Mouse (Mus musculus): ENCODE data around the gene Thap2. TPM values are rescaled to one million over a fixed set of nuclear protein-coding genes. Genes with fewer than 3 reads are reported as not detected.

Thap2 gene
- polyA plus RNA-seq, 1 experiment = 11.1 TPM

- no peak for DNase-seq (ENCODE audit: low spot score)
These were observed 29.2 kb downstream of the Thap2 start for GRCm38 (mm10) chr10:115355016-115355415.

GRCm38 (mm10) chr10:115354553-115354952 lies 29.7 kb downstream of the Thap2 start:
- no peak for DNase-seq (ENCODE audit: low spot score)

DNA sequence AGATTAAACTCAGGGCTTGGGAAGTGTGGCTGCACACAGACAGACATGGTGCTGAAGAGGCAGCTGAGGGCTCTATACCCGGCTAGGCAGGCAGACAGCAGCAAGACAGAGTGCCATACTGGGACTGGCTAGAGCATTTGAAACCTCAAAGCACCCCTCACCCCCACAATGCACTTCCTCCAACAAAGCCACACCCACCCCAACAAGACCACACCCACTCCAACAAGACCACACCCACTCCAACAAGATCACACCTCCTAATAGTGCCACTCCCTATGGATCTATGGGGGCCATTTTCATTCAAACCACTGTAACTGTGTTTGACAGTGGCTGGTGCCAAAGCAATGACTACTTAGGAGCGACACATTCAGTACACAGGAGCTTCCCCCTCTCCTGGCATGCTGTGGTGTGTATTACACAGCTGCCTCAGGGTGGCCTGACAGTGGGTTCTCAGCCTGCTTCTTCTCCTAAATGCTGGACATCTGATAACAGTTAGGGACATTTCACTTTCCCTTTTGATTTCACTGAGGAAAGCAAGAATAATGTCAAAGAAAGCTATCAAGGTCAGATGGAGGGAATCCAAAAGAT lies 33.3 kb downstream of the Thap2 start:
- no peak for DNase-seq (ENCODE audit: low spot score)

DNA sequence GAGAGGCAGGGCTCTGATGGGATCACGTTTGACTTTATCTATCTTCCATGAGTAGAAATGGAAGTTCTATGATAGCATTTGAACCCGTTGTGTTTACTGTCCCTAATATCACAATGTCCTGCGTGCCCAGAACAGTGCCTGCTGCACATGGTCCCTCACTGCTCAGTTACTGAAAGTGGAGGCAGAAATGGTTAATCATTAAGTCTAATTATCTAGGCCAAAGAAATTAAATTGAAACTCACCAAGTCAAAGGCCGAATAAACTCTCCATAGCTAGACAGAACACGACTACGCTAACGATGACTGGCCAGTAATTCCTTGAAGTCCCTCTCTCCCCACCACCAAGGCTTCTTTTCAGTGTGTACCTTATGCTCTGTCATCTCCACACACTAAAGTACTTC lies 34.7 kb downstream of the Thap2 start:
- no peak for DNase-seq (ENCODE audit: low spot score)

GRCm38 (mm10) chr10:115349029-115349428 lies 35.2 kb downstream of the Thap2 start:
- DNase-seq (ENCODE audit: low spot score) = no peak

GRCm38 (mm10) chr10:115348131-115348530 lies 36.1 kb downstream of the Thap2 start:
- DNase-seq (ENCODE audit: low spot score) = no peak

DNA sequence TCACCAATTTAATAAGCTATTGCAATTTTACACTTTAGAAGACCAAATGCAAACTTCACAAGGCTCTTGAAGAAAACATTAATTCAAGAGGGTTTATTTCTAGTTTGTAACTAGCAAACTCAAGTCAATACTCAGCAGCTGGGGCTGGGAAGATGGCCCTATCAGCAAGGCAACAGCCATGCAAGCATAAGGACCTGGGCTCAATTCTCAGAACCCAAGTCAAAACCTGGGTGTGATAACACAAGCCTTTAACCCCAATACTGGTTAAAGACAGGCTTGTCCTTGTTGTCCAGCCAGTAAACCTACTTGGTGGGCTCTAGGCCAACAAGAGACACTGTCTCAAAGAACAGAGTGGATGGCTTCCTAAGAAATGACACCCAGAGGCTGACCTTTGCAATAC lies 37.8 kb downstream of the Thap2 start:
- DNase-seq (ENCODE audit: low spot score) = no peak

- DNase-seq (ENCODE audit: low spot score) = no peak
These were observed 41.3 kb downstream of the Thap2 start for GRCm38 (mm10) chr10:115342771-115343425.

DNA sequence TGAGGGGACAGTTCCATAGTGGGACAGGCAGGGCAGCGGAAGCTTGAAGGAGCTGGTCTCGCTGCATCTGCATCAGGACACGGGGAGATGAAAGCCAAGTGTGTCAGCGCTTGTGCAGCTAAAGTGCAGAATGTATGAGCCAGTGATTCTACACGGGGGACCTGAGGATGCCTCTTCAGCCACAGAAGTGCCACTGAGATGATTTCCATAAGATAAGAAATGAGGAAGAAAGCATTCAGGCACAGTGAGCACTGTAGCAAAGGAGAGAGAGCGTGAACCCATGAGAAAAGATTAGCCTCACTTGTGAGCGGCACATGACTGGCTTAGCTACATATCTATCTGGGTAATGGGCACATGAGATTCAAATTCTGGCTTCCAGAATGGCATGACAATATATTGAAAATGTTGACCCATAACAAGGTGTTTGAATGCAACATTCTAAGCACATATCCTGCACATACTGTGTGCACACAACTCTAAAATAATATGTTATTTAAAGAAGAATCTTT lies 44.4 kb downstream of the Thap2 start:
- no peak for DNase-seq (ENCODE audit: low spot score)

DNA sequence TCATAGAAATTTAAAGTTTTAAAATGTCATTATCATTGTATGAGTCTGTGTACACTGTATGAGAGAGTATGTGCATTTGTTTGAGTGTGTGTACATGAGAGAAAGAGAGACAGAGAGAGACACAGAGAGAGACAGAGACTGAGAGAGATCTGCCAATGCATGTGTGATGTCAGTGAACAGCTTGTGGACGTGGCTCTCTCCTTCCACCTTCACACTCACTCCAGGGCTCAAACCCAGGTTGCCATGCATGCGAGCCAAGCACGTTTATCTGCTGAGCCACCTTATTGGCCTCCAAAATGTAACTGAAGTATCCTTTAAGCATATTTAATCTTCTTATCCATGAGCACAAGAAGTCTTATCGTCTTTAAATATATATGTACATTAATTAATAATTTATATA lies 47.3 kb downstream of the Thap2 start:
- no peak for DNase-seq (ENCODE audit: low spot score)

DNA sequence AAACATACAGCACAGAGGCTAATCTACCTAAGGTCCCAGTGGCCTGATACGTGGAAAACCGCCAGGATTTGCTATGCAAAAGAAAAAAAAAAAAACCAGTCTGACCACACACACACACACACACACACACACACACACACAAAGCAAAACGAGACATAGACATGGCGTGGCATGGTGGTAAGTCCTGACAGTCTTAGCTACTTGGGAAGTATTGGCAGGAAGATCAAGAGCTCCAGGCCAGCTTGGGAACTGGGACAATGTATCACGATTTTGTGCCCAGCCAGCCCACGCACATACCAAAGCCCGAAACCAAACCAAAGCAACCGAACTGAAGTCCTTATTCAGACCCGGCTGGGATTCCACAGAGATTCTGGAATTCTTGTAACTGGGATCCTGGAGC lies 50.7 kb downstream of the Thap2 start:
- DNase-seq (ENCODE audit: low spot score) = no peak

GRCm38 (mm10) chr10:115332997-115333396 lies 51.2 kb downstream of the Thap2 start:
- no peak for DNase-seq (ENCODE audit: low spot score)

DNA sequence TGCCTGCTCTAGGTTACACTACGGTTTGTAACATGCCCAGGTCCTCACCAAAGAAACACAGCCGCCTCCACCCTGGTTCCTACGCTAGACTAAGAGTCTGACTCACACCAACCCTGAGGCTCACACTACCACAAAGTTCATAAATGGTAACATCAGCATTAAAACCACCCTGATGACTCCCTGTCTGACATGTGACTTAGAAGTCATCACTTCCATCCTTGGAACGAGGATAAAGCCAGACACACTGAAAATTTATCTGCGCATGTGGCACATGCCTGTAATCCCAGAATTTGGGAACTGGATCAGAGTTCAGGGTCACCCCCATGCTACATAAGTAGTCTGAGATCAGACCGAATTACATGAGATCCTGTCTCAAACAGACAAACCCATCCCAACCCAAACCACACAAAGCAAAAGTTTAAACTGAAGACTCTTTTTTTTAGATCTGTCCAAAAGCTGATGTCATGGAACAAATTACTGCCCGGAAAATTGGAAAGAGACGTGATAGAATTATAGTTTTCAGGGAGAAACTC lies 51.8 kb downstream of the Thap2 start:
- no peak for DNase-seq (ENCODE audit: low spot score)

GRCm38 (mm10) chr10:115329010-115329530 lies 55.2 kb downstream of the Thap2 start:
- no peak for DNase-seq (ENCODE audit: low spot score)

DNA sequence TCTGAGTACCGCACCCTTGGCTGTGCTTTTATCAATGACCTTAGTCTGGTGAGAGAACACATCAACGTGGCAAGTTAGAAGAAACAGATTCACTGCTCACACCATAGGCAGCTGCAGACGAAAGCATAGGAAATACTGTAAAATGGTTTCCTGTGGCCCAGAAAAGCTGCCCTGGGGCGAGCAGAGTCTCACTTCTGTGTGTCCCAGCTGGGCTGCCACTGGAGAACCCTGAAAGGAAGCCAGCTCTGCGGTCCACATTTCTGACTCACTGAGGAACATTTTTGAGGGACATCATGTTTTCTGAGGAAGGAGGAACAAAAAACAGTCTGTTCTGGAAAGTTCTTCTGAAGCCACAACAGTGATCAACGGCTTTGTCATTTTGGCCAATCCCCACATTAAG lies 55.7 kb downstream of the Thap2 start:
- DNase-seq (ENCODE audit: low spot score) = no peak

GRCm38 (mm10) chr10:115323295-115323694 lies 60.9 kb downstream of the Thap2 start:
- peak; percentile 44 for DNase-seq (ENCODE audit: low spot score)

DNA sequence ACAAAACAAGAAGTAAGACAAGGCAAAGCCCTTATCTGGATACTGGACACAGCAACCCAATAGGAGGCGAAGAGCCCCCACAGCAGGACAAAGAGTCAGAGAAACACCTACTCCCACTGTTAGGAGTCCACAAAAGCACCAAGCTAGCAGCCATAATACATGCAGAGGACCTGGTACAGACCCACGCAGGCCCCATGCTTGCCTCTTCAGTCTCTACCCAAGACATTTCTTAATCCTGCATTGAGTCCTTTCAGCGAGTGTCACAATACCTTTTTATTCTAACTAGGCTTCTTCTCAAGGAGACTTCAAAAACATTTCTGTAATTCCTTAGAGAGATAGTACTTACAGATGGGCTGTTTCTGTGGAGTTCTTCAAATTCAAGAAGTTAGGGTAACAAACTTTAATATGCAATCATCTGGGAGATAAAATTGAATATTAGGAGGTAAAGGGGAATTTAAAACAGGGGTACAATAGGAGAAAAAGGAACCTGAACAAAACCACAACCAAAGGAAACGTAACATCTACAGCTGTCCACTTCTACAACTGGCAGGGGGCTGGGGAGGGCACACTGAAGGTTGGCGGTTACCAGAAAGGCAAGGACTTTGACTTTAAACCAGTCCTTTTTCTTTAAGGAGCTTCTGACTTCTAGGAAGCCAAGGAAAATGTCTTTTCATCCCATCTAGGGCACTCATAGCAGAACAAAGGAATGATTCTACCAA lies 62.8 kb downstream of the Thap2 start:
- DNase-seq (ENCODE audit: low spot score) = no peak

Other genes with a start within 250 kb of the Thap2 start
- not detected in 2 replicates for gene Tph2, start 199.4 kb downstream of the Thap2 start, polyA plus RNA-seq (2012; rRNA removed)
- 44.6 and 52.0 TPM in 2 replicates for gene Tbc1d15, start 133.0 kb downstream of the Thap2 start, polyA plus RNA-seq (2012; rRNA removed)
- gene Rab21, start 68.8 kb downstream of the Thap2 start, polyA plus RNA-seq (2012; rRNA removed) = 36.2 and 39.5 TPM in 2 replicates
- 18.8 and 19.4 TPM in 2 replicates for gene Tmem19, start 21.9 kb downstream of the Thap2 start, polyA plus RNA-seq (2012; rRNA removed)
- 82.9 and 116 TPM in 2 replicates for gene Zfc3h1, start 516 bp upstream of the Thap2 start, polyA plus RNA-seq (2012; rRNA removed)
- gene A930009A15Rik, start 185.5 kb upstream of the Thap2 start, polyA plus RNA-seq (2012; rRNA removed) = not detected in 2 replicates
- gene Lgr5, start 203.3 kb upstream of the Thap2 start, polyA plus RNA-seq (2012; rRNA removed) = 3.1 and 3.5 TPM in 2 replicates